Mouse (Mus musculus): ENCODE data around the gene Fam57b. TPM values are rescaled to one million over a fixed set of nuclear protein-coding genes. Genes with fewer than 3 reads are reported as not detected.
A peak's percentile ranks its signal among the peaks of the same experiment; 100 is the strongest.

Fam57b gene
- total RNA-seq, 2 experiments from 2014 or later, result 65.3 to 75.7 TPM

- peak; percentile 48 for DNase-seq (ENCODE audit: low spot score)
Observed at GRCm38 (mm10) chr7:126798127-126799049, 920 bp downstream of the Fam57b start.

DNA sequence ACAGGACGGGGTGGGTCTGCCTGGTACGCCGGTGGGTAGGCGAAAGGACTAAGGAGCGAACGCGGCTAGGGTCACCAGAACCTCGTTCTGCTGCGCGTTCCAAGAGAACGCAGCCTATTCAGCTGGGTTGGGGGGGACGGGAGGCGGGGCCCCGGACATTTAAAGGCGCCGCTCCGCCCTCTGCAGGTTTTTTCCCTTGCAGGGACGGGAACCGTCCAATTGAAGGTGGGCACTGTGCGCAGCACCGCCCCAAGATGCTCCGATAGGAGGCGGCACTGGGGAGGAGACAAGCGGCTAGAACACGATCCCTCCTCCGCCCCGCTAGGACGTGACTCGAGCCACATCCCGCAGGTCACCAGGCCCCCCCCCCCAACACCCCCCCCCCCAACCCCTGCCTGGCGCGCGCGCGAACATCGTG, 1.6 kb downstream of the Fam57b start:
- DNase-seq (ENCODE audit: low spot score), result peak; percentile 96

DNA sequence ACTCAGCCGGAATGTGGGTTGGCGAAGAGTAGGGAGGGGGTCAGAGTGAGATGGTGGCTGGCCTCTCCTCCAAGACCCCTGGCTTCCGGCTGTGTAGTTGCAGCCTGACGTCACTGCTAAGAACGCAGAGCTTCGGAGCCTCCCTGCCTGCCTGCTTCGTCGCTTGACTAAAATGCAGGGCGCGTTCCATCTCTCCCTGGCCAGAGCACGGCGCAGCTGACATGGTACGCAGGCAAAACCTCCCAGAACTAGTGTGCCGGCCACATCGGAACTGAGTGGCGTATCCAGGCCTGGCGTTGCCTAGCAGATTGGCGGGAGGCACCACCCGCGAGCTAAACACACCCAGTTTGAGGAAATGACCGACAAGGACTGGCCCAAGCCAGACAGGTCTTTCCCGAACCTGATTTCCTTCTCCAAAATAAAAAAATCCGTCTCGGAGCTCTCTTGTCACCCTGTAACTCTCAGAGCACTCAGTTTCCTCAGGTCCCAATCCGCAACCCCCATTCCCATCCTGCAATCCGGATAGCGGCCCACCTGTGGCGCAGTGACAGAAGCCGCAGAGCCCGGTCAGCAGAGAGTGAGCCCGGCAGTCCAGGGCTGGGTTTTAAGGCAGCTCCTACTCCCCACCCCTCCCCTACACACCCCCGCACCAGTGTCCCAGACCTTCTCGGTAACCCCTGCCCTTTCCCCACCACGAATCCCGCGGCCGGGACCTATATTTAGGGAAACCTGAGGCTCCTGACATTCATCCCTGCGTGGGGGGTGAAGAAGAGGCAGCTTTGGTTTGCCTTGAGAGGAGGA, 2.2 kb downstream of the Fam57b start:
- DNase-seq (ENCODE audit: low spot score), result peak; percentile 90

GRCm38 (mm10) chr7:126800269-126801056, 3.0 kb downstream of the Fam57b start:
- peak; percentile 56 for DNase-seq (ENCODE audit: low spot score)

GRCm38 (mm10) chr7:126801057-126801422, 3.6 kb downstream of the Fam57b start:
- no peak for DNase-seq (ENCODE audit: low spot score)

DNA sequence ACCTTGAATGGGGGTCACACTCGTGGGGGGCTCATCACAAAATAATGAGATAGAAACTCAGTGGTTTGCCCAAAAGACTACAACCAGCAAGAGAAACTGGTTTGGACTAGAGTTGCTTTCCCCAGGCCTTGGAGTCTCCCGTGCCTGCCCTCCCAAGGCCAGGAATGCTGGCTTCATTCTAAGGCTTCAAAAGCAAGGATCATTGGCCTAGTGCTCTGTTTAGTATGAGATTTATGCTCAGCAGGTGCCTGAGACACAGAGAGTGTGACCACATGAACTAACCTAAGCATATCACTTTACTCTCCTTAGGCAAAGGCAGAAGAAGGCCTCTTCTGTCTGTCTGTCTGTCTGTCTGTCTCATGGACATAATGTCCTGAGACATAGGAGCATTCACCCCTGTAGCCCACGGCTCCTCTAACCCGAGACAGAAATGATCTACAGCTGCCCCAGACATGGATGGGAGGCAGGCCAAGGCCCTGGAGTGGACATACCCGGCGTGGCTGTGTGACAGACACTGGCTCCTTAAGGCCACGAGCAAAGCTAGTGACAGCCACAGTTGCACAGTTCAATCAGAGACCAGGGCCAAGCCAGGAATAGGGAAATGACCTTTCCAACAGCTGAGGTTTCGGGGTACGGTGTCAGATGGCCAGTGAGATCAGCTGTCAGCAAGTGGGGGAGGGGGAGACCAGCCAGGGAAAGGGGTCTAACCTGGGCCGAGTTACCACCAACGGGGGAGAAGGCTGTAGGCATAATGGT, 4.8 kb downstream of the Fam57b start:
- peak; percentile 87 for DNase-seq (ENCODE audit: low spot score)

GRCm38 (mm10) chr7:126803181-126803580, 5.7 kb downstream of the Fam57b start:
- no peak for DNase-seq (ENCODE audit: low spot score)

DNA sequence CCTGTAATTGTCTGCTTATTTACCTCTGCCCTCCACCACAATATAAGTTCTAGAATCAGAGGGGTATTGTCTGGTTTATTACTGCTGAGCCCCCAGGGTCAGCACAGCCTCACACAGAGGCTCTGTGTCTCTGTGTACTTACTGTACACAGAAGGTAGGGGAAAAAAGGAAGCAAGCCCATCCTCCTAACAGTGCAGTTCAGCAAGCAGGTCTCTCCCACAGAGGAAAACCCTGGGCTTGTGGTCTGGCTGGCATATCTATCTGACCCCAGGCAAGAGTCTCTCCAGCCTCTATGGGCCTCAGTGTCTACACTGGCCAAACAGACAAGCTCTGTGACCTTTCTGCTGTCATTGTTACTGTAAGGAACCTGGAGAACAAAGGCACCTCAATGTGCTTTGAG, 6.3 kb downstream of the Fam57b start:
- no peak for DNase-seq (ENCODE audit: low spot score)

DNA sequence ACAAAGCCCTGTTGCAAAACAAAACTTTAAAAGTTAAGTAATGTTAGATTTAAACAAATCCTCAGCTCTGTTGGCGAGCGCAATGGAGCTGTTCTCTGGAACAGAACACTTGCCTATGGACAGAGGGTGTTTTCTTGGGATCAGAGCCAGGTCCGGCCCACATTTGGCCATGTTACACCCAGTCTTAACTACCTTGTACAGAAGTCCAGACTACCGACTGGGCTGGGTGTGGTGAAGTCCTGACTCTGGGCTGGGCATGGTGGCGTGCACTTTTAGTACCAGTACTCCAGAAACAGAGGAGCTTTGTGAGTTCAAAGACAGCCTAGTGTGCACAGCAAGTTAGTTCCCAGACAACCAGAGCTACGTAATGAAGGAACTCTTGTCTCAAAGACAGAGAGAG, 9.5 kb downstream of the Fam57b start:
- DNase-seq (ENCODE audit: low spot score), result peak; percentile 66

GRCm38 (mm10) chr7:126807405-126807804, 9.9 kb downstream of the Fam57b start:
- peak; percentile 78 for DNase-seq (ENCODE audit: low spot score)

DNA sequence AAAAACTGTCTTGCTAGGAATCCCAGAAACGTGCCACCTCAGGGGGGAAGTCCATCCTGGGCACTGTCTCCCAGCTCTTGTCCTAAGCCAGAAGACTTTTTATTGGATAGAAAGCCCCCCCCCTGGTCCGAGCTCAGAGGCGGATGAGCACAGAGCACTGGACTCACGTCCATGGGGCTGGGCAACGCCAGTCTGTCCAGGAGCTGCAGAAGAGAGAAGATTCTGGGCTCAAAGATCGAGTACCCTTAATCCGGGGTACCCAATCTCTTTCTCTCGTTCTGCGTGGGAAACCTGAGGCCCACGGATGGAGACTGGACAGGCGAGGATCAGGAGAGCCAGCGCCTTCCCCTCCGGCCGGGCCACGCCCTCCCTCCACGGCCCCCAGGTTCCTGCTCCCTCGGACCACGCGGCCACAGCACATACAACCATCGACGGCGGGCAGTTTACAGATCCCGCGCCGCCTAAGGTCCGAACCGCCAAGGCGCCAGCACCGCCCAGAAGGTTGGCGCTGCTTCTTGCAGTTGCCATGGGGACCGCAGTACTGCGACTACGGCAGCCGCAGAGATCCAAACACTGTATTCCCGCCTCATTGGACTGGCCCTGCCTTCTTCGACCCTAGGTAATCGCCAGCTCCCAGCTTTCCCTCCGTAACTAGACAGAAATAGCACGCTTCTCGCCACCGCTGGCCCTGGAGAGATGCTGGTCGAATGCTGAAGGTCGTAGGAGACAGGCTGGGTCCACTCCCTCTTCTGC, 11.4 kb downstream of the Fam57b start:
- DNase-seq (ENCODE audit: low spot score), result peak; percentile 90

GRCm38 (mm10) chr7:126809723-126810369, 12.4 kb downstream of the Fam57b start:
- DNase-seq (ENCODE audit: low spot score), result no peak

- no peak for DNase-seq (ENCODE audit: low spot score)
Observed at GRCm38 (mm10) chr7:126815726-126816222, 18.3 kb downstream of the Fam57b start.

DNA sequence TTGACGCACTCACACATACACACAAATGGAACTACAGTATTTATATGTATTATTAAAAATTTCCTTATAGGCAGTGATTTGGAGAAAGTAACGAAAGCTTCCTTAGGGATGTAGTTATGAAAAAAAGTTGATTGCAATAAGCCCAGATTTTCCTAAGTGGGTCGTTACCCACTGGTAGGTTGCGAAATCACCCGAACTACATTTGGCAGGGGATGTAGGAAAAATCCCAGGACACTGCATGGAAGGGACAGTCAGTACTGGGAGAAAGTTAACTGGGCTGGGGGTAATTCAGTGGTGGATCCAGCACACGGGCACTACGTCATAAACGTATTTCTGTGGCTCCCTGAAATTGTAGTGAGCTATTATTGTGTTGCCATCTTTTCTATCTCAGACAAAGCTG, 19.0 kb downstream of the Fam57b start:
- peak; percentile 68 for DNase-seq (ENCODE audit: low spot score)

- DNase-seq (ENCODE audit: low spot score), result no peak
Observed at GRCm38 (mm10) chr7:126817595-126817994, 20.1 kb downstream of the Fam57b start.

DNA sequence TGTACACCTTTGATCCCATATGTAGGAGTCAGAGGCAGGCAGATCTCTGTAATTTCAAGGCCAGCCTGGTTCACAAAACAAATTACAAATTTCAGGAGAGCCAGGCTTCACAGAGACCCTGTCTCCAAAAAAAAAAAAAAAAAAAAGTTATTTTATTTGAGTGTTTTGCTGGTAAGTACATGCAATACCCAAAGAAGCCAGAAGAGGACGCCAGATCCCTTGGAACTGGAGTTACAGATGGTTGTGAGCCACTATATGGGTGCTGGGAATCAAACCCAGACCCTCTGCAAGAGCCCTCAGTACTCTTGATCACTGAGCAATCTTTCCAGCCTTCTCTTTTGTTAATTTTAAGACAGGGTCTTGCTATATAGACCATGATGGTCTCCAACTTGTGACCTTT, 21.4 kb downstream of the Fam57b start:
- DNase-seq (ENCODE audit: low spot score), result no peak

GRCm38 (mm10) chr7:126821835-126822511, 24.5 kb downstream of the Fam57b start:
- peak; percentile 90 for DNase-seq (ENCODE audit: low spot score)

GRCm38 (mm10) chr7:126822741-126823140, 25.3 kb downstream of the Fam57b start:
- no peak for DNase-seq (ENCODE audit: low spot score)

GRCm38 (mm10) chr7:126823202-126823711, 25.8 kb downstream of the Fam57b start:
- no peak for DNase-seq (ENCODE audit: low spot score)

All from gastrocnemius, adult 18-20 months (tissue).